Mouse (Mus musculus) ES-E14 (cell line): ENCODE results near the gene Fbxl17. TPM values are rescaled to one million over a fixed set of nuclear protein-coding genes. Genes with fewer than 3 reads are reported as not detected.

Source experiments
- DNase-seq: peaks from one replicate; pipeline ENCODE4 v3.0.0-alpha.2; 2013; ENCODE audit warnings: low read depth, low spot score
- H3K27ac ChIP-seq: 2 replicates; pipeline ENCODE4 v1.5.1; 2012; ENCODE audit warnings: low read depth, mild to moderate bottlenecking, low read length, moderate library complexity, mixed read lengths; ENCODE audit not compliant: poor library complexity, insufficient read depth, severe bottlenecking
- H3K36me3 ChIP-seq: 2 replicates; pipeline ENCODE4 v1.6.1; 2012; ENCODE audit warnings: mild to moderate bottlenecking, low read length, moderate library complexity, mixed read lengths; ENCODE audit not compliant: control insufficient read depth, poor library complexity, insufficient read depth, severe bottlenecking
- H3K4me1 ChIP-seq, 2 experiments: fragments of 150-350 bp in 1 of 2; sonication (generic) in 1 of 2; 2 replicates each; pipeline ENCODE4 v1.6.1; 2012; ENCODE audit warnings: low read length in 2 of 2, mild to moderate bottlenecking in 1 of 2, mixed read lengths in 1 of 2; ENCODE audit not compliant: control insufficient read depth in 2 of 2, insufficient read depth in 2 of 2, poor library complexity in 1 of 2
- H3K4me3 ChIP-seq, 2 experiments: fragments of 150-350 bp in 1 of 2; sonication (generic) in 1 of 2; 2 replicates each; pipeline ENCODE4 v1.5.1; 2012; ENCODE audit warnings: low read length in 2 of 2, low read depth in 1 of 2, mild to moderate bottlenecking in 1 of 2, mixed read lengths in 1 of 2; ENCODE audit not compliant: insufficient read depth in 1 of 2, poor library complexity in 1 of 2, severe bottlenecking in 1 of 2
- H3K9ac ChIP-seq: 2 replicates; pipeline ENCODE4 v1.6.1; 2012; ENCODE audit warnings: low read depth, mild to moderate bottlenecking, low read length, mixed read lengths; ENCODE audit not compliant: poor library complexity, insufficient read depth, severe bottlenecking
- H3K9me3 ChIP-seq: fragments of 150-350 bp; sonication (generic); 2 replicates; pipeline ENCODE4 v1.6.1; 2012; ENCODE audit warnings: low read depth, mild to moderate bottlenecking, low read length; ENCODE audit not compliant: control insufficient read depth, insufficient read depth
- CHD2 ChIP-seq: IDR thresholded peaks from 2 replicates; pipeline ENCODE4 v1.6.1; 2014; ENCODE audit warnings: mild to moderate bottlenecking, low read depth, low read length, inconsistent platforms
- HCFC1 ChIP-seq: IDR thresholded peaks from 2 replicates; pipeline ENCODE4 v1.6.1; 2012; ENCODE audit warnings: low read length, inconsistent platforms, borderline replicate concordance; ENCODE audit not compliant: insufficient read depth
- MAFK ChIP-seq: IDR thresholded peaks from 2 replicates; pipeline ENCODE4 v1.6.1; 2014; ENCODE audit warnings: mild to moderate bottlenecking, low read depth, low read length, inconsistent platforms; ENCODE audit not compliant: insufficient read depth
- ZC3H11A ChIP-seq: IDR thresholded peaks from 2 replicates; pipeline ENCODE4 v1.6.1; 2012; ENCODE audit warnings: low read depth, mild to moderate bottlenecking, inconsistent platforms, low read length, borderline replicate concordance
- ZNF384 ChIP-seq: IDR thresholded peaks from 2 replicates; pipeline ENCODE4 v1.6.1; 2012; ENCODE audit warnings: low read depth, low read length, inconsistent platforms
- in situ Hi-C, 2 experiments: fragments of 600-800 bp; cut with MboI; formaldehyde crosslinking; loops; one replicate each; pipeline ENCODE4 v1.15.1; 2025; ENCODE audit warnings: low sequenced_read_pairs in 2 of 2, inconsistent platforms in 1 of 2; ENCODE audit not compliant: unreplicated experiment in 2 of 2
- total RNA-seq: library from RNA; depleted of rRNA; stranded (reverse); fragments of 300-350 nt; gene quantifications from 2 replicates; pipeline ENCODE4 v1.2.3, GENCODE M21; 2012

Fbxl17 gene
- total RNA-seq, 1 experiment: 5.6 TPM

- Histone ChIP-seq H3K36me3 (no peaks in the 10 kb centered on the region), H3K9me3 (no peaks in the 10 kb centered on the region), H3K27ac (no peak overlapping the region), H3K4me3 (no peak overlapping the region), H3K4me1 (no peaks in the 10 kb centered on the region), H3K9ac (no peak overlapping the region)
- TF ChIP-seq MAFK: no peak
- no peak for TF ChIP-seq ZC3H11A
- TF ChIP-seq ZNF384: no peak
- TF ChIP-seq CHD2: no peak
- no peak for TF ChIP-seq HCFC1
- DNase-seq: no peak
- in situ Hi-C loops: no loop called here
These were observed 489.0 kb downstream of the Fbxl17 start for GRCm38 (mm10) chr17:63010830-63011229.

GRCm38 (mm10) chr17:63008788-63009187, 491.0 kb downstream of the Fbxl17 start:
- H3K36me3 ChIP-seq: no peaks in the 10 kb centered on the region
- no peak overlapping the region for H3K27ac ChIP-seq
- in situ Hi-C loops: no loop called here
- no peak overlapping the region for H3K9ac ChIP-seq
- no peak overlapping the region for H3K4me3 ChIP-seq
- no peak for TF ChIP-seq CHD2
- no peak for TF ChIP-seq MAFK
- no peak for TF ChIP-seq ZNF384
- TF ChIP-seq HCFC1: no peak
- no peak for TF ChIP-seq ZC3H11A
- H3K9me3 ChIP-seq: no peaks in the 10 kb centered on the region
- no peaks in the 10 kb centered on the region for H3K4me1 ChIP-seq
- no peak for DNase-seq

GRCm38 (mm10) chr17:63008277-63008676, 491.5 kb downstream of the Fbxl17 start:
- no peaks in the 10 kb centered on the region for H3K36me3 ChIP-seq
- no peak overlapping the region for H3K27ac ChIP-seq
- H3K9ac ChIP-seq: no peak overlapping the region
- no peak for TF ChIP-seq HCFC1
- no peak for TF ChIP-seq MAFK
- no peak for TF ChIP-seq ZC3H11A
- no peak for TF ChIP-seq CHD2
- TF ChIP-seq ZNF384: no peak
- H3K9me3 ChIP-seq: no peaks in the 10 kb centered on the region
- no peak overlapping the region for H3K4me3 ChIP-seq
- in situ Hi-C loops: no loop called here
- no peak for DNase-seq
- no peaks in the 10 kb centered on the region for H3K4me1 ChIP-seq

GRCm38 (mm10) chr17:63007876-63008275, 491.9 kb downstream of the Fbxl17 start:
- Histone ChIP-seq H3K4me1 (no peaks in the 10 kb centered on the region), H3K27ac (no peak overlapping the region), H3K9me3 (no peaks in the 10 kb centered on the region), H3K9ac (no peak overlapping the region), H3K36me3 (no peaks in the 10 kb centered on the region), H3K4me3 (no peak overlapping the region)
- TF ChIP-seq HCFC1: no peak
- TF ChIP-seq ZC3H11A: no peak
- TF ChIP-seq CHD2: no peak
- no peak for TF ChIP-seq MAFK
- TF ChIP-seq ZNF384: no peak
- no peak for DNase-seq
- in situ Hi-C loops: no loop called here
